Mouse (Mus musculus): Measurements from ENCODE around the gene Gcdh.
A peak's percentile ranks its signal among the peaks of the same experiment; 100 is the strongest.

The Gcdh gene

GRCm38 (mm10) chr8:84893709-84894134 lies at the start of gene Gcdh:
Gcdh (minus strand) TSS chr8:84893921.
- peak; percentile 89 for DNase-seq

DNA sequence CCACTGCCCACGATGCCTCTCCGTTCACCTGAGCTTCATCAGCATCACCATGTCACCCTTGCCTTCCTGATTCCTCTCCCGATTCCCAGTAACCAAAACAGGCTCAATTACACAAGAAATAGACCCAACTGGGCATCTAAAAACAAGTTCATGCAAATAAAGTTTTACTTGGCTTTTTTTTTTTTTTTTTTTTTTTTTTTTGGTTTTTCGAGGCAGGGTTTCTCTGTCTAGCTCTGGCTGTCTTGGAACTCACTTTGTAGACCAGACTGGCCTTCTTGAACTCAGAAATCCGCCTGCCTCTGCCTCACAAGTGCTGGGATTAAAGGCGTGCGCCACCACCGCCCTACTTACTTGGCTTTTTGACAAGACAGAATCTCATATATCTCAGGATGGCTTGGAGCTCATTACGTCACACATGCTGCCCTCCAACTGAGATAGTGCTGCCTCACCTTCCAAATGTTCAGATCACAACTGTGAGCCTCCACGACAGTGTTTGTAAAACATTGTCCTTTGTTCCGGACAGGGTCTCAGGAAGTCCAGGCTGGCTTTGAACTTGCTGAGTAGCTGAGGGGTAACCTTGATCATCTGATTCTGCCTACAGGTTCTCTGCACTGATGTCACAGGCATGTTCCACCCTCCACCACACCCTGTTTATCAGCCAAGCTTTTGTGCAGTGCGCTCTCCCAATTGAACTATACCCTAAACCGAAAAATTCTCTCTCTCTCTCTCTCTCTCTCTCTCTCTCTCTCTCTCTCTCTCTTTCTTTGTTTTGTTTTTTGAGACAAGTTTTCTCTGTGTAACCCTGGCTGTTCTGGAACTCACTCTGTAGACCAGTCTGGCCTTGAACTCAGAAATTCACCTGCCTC lies 44.1 kb upstream of the Gcdh start:
- DNase-seq: no peak

DNA sequence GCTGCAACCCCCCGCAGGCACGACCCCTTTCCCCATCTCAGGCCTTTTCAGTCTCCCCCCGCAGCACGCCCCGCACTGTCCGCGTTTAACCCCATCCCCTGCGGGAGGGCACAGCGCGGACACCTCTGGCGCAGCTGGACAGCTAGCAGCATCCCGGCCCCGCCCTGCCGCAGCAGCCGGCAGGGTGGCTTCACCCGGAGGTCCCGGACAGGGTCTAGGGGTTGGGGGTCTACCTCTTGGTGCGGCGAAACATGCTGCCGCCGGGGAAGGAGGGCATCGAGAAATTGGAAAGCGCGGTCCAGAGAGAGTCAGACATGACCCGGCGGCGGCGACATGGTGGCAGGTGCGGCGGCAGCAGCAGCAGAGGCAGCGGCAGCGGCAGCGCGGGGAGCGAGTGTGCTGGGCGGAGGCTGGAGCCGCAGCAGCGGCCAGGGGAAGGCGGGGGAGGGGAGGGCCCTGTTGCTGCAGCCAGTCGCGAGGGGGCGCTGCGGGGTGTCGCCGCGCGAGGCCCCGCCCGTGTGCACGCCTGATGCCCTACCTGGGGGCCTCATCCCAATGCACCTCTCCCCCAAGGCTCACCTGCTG lies 43.3 kb upstream of the Gcdh start, which contains the start of gene Mast1:
Gene Mast1 (minus strand): TSS at position 398 of the 585 bp plus-strand sequence.
- peak; percentile 84 for DNase-seq

DNA sequence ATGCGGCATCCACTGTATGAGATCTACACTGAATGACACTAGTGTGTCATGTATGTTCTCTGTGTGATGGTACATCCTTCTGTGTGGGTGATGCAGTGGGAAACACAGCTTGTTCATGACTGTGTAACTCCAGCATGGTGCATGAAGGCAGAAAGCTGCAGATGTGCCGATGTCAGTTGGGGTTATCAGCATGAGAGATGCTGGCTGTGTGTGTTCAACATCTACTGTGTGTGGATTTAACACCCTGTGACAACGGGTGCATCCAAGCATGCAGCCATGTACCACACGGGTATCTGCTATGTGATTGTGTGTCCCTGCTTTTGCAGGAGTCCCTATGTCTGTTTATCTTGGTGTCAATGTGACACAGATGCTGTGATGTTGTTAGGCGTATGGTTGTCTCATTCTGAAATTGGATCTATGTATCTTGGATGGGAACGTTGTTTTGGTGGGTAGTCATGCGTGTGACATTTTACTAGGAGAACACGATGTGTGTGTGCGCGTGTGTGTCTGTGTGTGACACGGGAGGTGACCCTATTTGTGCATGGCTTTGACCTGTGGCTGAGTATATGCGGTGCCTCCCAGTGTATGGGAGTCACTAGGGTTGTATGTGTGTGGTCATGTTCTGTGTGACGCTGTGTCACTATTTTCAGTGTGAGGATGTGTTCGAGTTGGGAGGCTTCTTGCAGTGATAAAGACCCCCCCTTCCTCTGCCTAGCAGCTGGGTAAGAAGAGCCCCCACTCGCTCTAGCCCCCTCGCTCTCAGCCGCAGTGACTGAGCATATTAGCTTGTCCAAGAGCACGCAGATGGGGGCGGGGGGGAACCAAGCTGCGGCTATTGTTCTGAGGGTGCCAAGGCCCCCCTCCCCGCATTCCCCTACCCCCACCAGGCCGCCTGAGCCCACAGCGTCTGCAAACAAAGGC lies 42.6 kb upstream of the Gcdh start:
- DNase-seq: no peak

DNA sequence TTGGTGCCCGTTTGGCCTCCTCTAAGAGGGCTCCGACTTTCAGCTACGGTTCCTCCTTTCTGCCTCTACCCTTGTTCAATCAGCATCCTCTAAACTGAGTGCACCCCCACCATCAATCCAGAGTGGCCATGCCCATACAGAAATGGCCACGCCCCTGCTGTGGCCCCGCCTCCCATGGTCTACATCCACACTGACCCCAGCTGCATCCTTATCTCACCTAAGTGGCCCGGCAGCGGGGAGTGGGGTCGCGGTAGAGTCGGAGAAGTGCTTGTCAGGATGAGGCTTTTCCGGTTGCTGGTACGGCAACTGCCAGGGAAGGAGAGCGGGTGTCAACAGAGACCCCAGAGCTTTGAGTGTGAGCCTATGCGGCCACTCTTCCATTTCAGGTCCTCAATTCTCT lies 41.8 kb upstream of the Gcdh start:
- peak; percentile 54 for DNase-seq

DNA sequence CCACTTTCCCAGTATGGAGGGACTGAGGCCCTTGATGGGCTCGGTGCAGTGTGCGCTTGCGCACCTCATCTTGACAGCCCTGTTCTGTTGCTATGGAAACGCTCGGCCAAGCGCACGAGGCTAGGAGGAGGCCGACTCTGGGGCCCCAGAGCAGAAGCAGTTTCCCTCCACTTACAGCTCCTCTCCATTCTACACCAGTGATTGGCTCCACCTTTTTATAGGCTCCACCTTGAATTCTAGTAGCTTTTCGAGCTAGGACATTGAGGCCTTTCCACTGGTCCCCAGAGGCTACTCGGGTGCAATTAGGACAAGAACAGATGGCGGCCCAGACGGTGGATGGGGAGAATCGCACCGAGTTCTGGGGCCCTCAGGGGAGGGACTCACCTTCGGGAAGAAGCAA lies 41.1 kb upstream of the Gcdh start:
- peak; percentile 77 for DNase-seq

DNA sequence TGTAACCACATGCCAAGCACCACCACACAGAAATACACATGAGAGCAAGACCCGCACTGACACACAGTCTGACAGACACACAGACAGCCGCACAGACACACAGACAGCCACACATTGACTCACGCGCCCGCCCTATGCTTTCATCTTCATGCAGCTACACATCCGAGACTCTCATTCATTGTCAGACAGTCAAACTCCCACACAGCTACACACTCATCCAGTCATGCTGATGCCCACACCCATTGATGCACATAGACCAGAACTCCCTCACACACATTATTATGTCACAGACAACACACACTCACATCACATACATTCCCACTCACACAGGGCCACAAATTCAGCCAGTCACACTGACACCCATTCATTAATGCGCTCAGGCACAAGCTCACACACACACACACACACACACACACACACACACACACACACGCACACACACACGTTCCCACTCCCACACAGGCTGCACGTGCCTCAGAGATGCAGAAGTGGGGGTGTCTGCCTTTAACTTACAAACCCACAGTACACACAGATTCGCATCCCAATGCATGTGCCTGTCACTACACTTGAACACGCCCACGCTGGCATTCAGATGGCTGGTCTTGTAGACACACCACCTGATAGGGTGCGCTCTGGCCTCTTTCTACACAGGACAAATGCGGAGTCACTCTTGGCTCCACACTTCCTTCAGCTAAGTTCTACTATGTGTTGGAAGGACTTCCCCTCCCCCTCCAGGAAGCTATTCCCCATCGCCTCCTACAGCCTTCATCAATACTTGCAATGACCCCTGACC lies 40.2 kb upstream of the Gcdh start:
- no peak for DNase-seq

DNA sequence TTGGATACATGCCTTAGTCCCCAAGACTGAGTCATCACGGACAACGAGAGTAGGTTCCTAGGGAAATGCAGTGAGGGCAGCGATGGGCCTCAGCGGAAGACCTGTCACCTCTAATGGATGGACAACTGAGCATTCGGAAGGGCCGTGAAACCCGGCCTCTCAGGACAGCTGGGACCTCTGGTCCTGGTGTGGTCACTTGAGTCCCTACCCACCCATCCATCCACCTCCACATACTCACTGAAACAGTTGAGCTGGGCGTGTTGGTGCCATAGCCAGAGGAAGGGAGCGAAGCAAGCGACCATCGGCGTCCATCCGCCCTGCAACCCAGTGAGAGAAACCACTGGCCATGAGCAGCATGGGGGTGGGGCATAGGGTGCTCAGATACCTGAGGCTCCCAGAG lies 36.9 kb upstream of the Gcdh start:
- no peak for DNase-seq

DNA sequence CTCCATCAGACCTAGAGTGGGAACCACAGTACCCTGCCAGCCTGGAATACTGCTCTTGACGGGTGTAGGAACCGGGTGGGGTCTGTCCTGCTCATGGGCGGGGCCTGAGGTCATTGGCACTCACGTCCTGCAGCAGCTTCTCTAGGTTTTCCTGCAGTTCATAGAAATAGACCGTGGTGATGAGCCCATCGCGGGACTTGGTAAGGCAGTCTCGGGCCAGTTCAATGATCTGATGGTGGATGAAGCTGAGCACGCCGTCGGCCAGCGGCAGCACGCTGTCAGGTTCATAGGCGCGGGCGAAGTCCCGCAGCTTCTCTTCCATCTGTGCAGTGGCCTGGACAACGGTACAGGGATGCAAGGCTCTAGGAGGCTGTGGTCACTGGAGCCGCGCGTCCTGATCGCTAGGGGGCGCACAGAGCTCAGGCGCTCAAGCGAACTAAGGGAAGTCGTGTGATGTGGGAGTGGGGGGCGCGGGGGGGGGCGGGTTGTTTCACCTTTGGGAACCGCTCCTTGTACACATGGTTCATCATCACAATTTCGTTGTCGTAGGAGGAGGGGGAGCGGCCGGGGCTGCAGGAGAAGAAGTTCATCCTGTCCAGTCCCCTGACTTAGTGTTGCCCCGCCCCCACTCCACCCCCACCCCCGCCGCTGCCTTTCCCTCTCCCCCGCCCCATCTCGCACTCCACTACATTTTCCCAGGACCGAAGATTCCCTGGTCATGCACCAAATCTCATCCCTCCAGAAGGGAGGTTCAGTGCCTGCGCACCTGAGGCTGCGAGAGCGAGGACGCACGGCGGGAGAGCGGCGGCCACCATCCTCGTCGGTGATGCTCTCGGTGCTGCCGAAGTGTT lies 35.0 kb upstream of the Gcdh start:
- peak; percentile 78 for DNase-seq

DNA sequence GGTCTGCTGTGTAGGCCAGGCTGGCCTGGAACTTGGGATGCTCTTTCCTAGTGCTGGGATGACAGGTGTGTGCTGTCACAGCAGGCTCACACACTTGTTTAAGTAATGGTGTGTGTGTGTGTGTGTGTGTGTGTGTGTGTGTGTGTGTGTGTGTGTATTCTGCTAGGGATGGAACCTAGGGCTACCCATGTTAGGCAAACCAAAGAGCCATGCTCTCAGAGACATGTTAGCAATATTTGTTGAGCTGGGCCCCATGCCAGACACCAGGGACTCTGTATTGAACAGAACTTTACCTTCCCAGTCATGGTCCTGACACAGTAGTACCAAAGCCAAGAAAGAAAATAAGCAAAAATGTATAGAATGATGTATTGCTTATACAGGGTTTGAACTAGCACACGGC lies 33.8 kb upstream of the Gcdh start:
- DNase-seq: no peak

GRCm38 (mm10) chr8:84925557-84925956 lies 31.8 kb upstream of the Gcdh start:
- no peak for DNase-seq

GRCm38 (mm10) chr8:84921596-84921995 lies 27.9 kb upstream of the Gcdh start:
- DNase-seq: no peak

- no peak for DNase-seq
Observed at GRCm38 (mm10) chr8:84918646-84919045, 24.9 kb upstream of the Gcdh start.

DNA sequence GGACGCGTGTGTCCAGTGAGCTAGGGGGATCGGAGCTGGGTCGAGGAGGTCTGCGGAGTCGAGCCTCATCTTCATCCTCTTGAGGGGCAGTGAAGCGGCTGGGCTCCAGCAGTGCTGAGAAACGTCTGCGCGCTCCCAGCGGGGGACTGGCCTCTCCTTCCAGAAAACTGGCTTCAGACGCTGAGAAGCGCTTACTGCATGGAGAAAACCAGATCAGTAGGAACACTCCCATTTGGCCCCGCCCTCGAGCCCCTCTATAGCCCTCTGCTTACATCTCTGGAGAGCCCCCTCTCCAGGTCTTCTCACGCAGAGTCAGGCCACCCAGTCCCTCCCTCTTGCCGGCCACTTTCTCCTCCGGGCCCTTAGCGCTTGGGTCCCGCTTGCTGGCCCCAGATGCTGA lies 24.1 kb upstream of the Gcdh start:
- DNase-seq: no peak

- DNase-seq: no peak
Observed at GRCm38 (mm10) chr8:84915269-84915668, 21.5 kb upstream of the Gcdh start.

DNA sequence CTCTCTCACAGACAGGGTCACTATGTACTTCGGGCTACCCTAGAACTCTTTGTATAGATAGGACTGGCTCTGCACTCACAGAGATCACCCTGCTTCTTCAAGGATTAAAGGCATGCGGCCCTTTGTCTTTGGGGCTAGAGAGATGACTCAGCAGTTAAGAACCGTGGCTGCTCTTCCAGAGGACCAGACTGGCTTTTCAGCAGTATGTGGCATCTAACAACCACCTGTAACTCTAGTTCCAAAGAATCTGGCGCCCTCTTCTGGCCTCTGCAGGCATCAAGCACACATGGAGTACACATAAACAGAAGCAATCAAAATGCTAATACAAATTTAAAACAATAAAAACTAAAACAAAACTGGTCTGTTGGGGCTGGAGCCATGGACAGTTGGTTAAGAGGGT lies 20.2 kb upstream of the Gcdh start:
- no peak for DNase-seq

GRCm38 (mm10) chr8:84913502-84913900 lies 19.8 kb upstream of the Gcdh start:
- no peak for DNase-seq

GRCm38 (mm10) chr8:84912895-84913501 lies 19.3 kb upstream of the Gcdh start:
- DNase-seq: peak; percentile 81

- no peak for DNase-seq
Observed at GRCm38 (mm10) chr8:84912391-84912790, 18.7 kb upstream of the Gcdh start.

- no peak for DNase-seq
Observed at GRCm38 (mm10) chr8:84911854-84912253, 18.1 kb upstream of the Gcdh start.

DNA sequence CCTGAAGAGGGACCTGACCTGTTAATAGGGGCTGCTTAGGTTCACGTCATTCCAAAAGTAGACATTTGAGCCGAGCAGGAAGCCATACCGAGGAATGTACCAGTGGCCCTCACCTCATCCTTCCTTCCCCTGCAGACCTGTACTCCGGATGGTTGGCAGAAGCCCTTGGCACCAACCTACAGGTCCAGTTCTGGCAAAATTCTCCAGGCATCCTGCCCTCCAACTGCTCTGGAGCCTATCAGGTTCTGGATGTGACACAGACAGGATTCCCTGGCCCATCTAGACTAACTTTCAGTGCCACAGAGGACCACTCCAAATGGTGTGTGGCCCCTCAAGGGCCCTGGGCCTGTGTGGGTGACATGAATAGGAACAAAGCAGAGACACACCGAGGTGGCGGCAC lies 16.8 kb upstream of the Gcdh start:
- peak; percentile 78 for DNase-seq
